ENCODE assay signal across 10 mouse cellular contexts in genomic region chr6:112133522-112133921, GRCm38 (mm10).
DNase-seq lines count a peak whose midpoint lies in the region; ATAC-seq lines count a peak whose summit lies in the region.
"Had no signal": no experiment of that assay in that cellular context is flagged by ENCODE, and none has a peak within 500 bp of the region (broad histone marks: within the 10 kb centered on the region; RNA-seq: fewer than 3 reads in every experiment).

No protein-coding gene starts in this region.

- H3K36me3 ChIP-seq in hindbrain, embryonic 11.5 days (ENCODE audit: control insufficient read depth, insufficient read depth, low read length): no peaks in the 10 kb centered on the region
- H3K36me3 ChIP-seq in hindbrain, embryonic 13.5 days: no peaks in the 10 kb centered on the region
- H3K36me3 ChIP-seq in embryonic facial prominence, embryonic 11.5 days (replicated peaks; ENCODE audit: control insufficient read depth, insufficient read depth, low read depth, low read length): no peaks in the 10 kb centered on the region
- H3K36me3 ChIP-seq in heart, embryonic 11.5 days (ENCODE audit: control insufficient read depth, insufficient read depth, low read length): no peaks in the 10 kb centered on the region
- H3K36me3 ChIP-seq: embryonic facial prominence, embryonic 13.5 days; limb, embryonic 13.5 days had no signal

- no peak overlapping the region for H3K27ac ChIP-seq in hindbrain, embryonic 11.5 days (ENCODE audit: low read depth, low read length)
- H3K27ac ChIP-seq in hindbrain, embryonic 13.5 days: no peak overlapping the region
- no peak overlapping the region for H3K27ac ChIP-seq in embryonic facial prominence, embryonic 11.5 days (replicated peaks; ENCODE audit: low read depth, low read length)
- no peak overlapping the region for H3K27ac ChIP-seq in heart, embryonic 11.5 days (ENCODE audit: low read depth, low read length)
- H3K27ac ChIP-seq: embryonic facial prominence, embryonic 13.5 days; limb, embryonic 13.5 days had no signal

- 22% methylated on average over 3 of the region's 3 CpGs for WGBS in hindbrain, embryonic 11.5 days
- WGBS in hindbrain, embryonic 13.5 days: 27% methylated on average over 3 of the region's 3 CpGs
- 23% methylated on average over 3 of the region's 3 CpGs for WGBS in embryonic facial prominence, embryonic 11.5 days
- WGBS in heart, embryonic 11.5 days (ENCODE audit: insufficient replicate concordance): 27% methylated on average over 3 of the region's 3 CpGs

- H3K27me3 ChIP-seq in hindbrain, embryonic 11.5 days (ENCODE audit: control insufficient read depth, insufficient read depth, low read length): no peaks in the 10 kb centered on the region
- no peaks in the 10 kb centered on the region for H3K27me3 ChIP-seq in hindbrain, embryonic 13.5 days
- H3K27me3 ChIP-seq in embryonic facial prominence, embryonic 11.5 days (ENCODE audit: control insufficient read depth, insufficient read depth, low read length): no peaks in the 10 kb centered on the region
- no peaks in the 10 kb centered on the region for H3K27me3 ChIP-seq in heart, embryonic 11.5 days (ENCODE audit: control insufficient read depth, insufficient read depth, low read length)
- H3K27me3 ChIP-seq: embryonic facial prominence, embryonic 13.5 days; limb, embryonic 13.5 days had no signal

- H3K9me3 ChIP-seq in hindbrain, embryonic 11.5 days (ENCODE audit: control insufficient read depth, low read length): no peaks in the 10 kb centered on the region
- no peaks in the 10 kb centered on the region for H3K9me3 ChIP-seq in hindbrain, embryonic 13.5 days
- no peaks in the 10 kb centered on the region for H3K9me3 ChIP-seq in embryonic facial prominence, embryonic 11.5 days (replicated peaks; ENCODE audit: control insufficient read depth, low read length)
- H3K9me3 ChIP-seq in heart, embryonic 11.5 days (replicated peaks; ENCODE audit: control insufficient read depth, low read length): no peaks in the 10 kb centered on the region
- H3K9me3 ChIP-seq: embryonic facial prominence, embryonic 13.5 days; limb, embryonic 13.5 days had no signal

- peak; percentile 40 for DNase-seq in hindbrain, embryonic 11.5 days (ENCODE audit: low spot score)
- DNase-seq in 3134 (ENCODE audit: extremely low read depth, insufficient read length, low spot score): peak; percentile 44
- DNase-seq in ES-CJ7 (ENCODE audit: low read depth, low spot score): peak; percentile 87
- peak; percentile 55 for DNase-seq in embryonic facial prominence, embryonic 11.5 days (ENCODE audit: low spot score)
- DNase-seq in lung, postnatal 4 days: peak; percentile 28 to 56

- no peak overlapping the region for H3K4me3 ChIP-seq in hindbrain, embryonic 11.5 days (ENCODE audit: low read depth, low read length)
- no peak overlapping the region for H3K4me3 ChIP-seq in hindbrain, embryonic 13.5 days
- no peak overlapping the region for H3K4me3 ChIP-seq in embryonic facial prominence, embryonic 11.5 days (ENCODE audit: low read depth, low read length)
- H3K4me3 ChIP-seq in heart, embryonic 11.5 days (ENCODE audit: low read depth, low read length): no peak overlapping the region
- H3K4me3 ChIP-seq: embryonic facial prominence, embryonic 13.5 days; limb, embryonic 13.5 days had no signal

- H3K4me2 ChIP-seq in hindbrain, embryonic 11.5 days (replicated peaks; ENCODE audit: low read depth, low read length): no peak overlapping the region
- no peak overlapping the region for H3K4me2 ChIP-seq in hindbrain, embryonic 13.5 days
- no peak overlapping the region for H3K4me2 ChIP-seq in embryonic facial prominence, embryonic 11.5 days (ENCODE audit: low read depth, low read length)
- H3K4me2 ChIP-seq in heart, embryonic 11.5 days: no peak overlapping the region
- H3K4me2 ChIP-seq: embryonic facial prominence, embryonic 13.5 days; limb, embryonic 13.5 days had no signal

- ATAC-seq in hindbrain, embryonic 11.5 days (ENCODE audit: low FRiP score): no peak
- ATAC-seq in hindbrain, embryonic 13.5 days (ENCODE audit: low FRiP score): no peak
- no peak for ATAC-seq in embryonic facial prominence, embryonic 11.5 days (replicated peaks; ENCODE audit: insufficient number of reproducible peaks, low FRiP score, low TSS enrichment, low read depth)
- no peak for ATAC-seq in frontal cortex, adult (ENCODE audit: low TSS enrichment)
- ATAC-seq in heart, embryonic 11.5 days (replicated peaks; ENCODE audit: insufficient number of reproducible peaks, low FRiP score, low TSS enrichment): no peak

- H3K9ac ChIP-seq in hindbrain, embryonic 11.5 days (ENCODE audit: low read depth, low read length): no peak overlapping the region
- no peak overlapping the region for H3K9ac ChIP-seq in hindbrain, embryonic 13.5 days
- no peak overlapping the region for H3K9ac ChIP-seq in embryonic facial prominence, embryonic 11.5 days (replicated peaks; ENCODE audit: low read length)
- H3K9ac ChIP-seq in heart, embryonic 11.5 days (ENCODE audit: low read depth, low read length): no peak overlapping the region
- H3K9ac ChIP-seq: embryonic facial prominence, embryonic 13.5 days; limb, embryonic 13.5 days had no signal

- no peaks in the 10 kb centered on the region for H3K4me1 ChIP-seq in hindbrain, embryonic 11.5 days (replicated peaks; ENCODE audit: control insufficient read depth, insufficient read depth, low read length)
- H3K4me1 ChIP-seq in hindbrain, embryonic 13.5 days (replicated peaks): no peaks in the 10 kb centered on the region
- no peaks in the 10 kb centered on the region for H3K4me1 ChIP-seq in embryonic facial prominence, embryonic 11.5 days (ENCODE audit: control insufficient read depth, insufficient read depth, low read length)
- no peaks in the 10 kb centered on the region for H3K4me1 ChIP-seq in heart, embryonic 11.5 days (ENCODE audit: control insufficient read depth, insufficient read depth, low read length)
- H3K4me1 ChIP-seq: embryonic facial prominence, embryonic 13.5 days; limb, embryonic 13.5 days had no signal
